Mouse (Mus musculus) adrenal gland, postnatal 0 days (tissue): ENCODE measurements around the gene Gng10. TPM values are rescaled to one million over a fixed set of nuclear protein-coding genes. Genes with fewer than 3 reads are reported as not detected.

Experiments
- polyA plus RNA-seq: library from polyadenylated mRNA; unstranded; fragments of >200 nt; fragmentation: Nextera tagmentation; extraction: Ambion mirVana; gene quantifications from 2 replicates; pipeline ENCODE4 v1.2.1, GENCODE M21; 2015

Gng10 gene
- 108 and 118 TPM in 2 replicates for polyA plus RNA-seq

GRCm38 (mm10) chr4:59034918-59035785, at the start of gene Gng10:
Gene Gng10 (plus strand): TSS chr4:59035088.

GRCm38 (mm10) chr4:58986540-58987190, 48.2 kb upstream of the Gng10 start, which contains the start of gene Ptgr1:
Gene Ptgr1 (minus strand): TSS chr4:58987119.

GRCm38 (mm10) chr4:58994762-58995161, 40.1 kb upstream of the Gng10 start, which contains the start of gene Dnajc25:
Gene Dnajc25 (plus strand): TSS chr4:58995062.

GRCm38 (mm10) chr4:59002948-59003805, 31.7 kb upstream of the Gng10 start, which contains the start of gene Gm20503:
Gene Gm20503 (plus strand): TSS chr4:59003210.

Other genes with a start within 250 kb of the Gng10 start
- gene Olfr267, start 247.4 kb upstream of the Gng10 start, polyA plus RNA-seq, result 0.08 TPM in 1 of 2 replicates, not detected in the other
- gene Ecpas, start 122.3 kb upstream of the Gng10 start, polyA plus RNA-seq, result 19.2 and 25.4 TPM in 2 replicates
- gene Zkscan16, start 91.5 kb upstream of the Gng10 start, polyA plus RNA-seq, result 0.30 and 0.36 TPM in 2 replicates
- 27.7 and 31.5 TPM in 2 replicates for gene Ptgr1, start 48.0 kb upstream of the Gng10 start, polyA plus RNA-seq
- gene Dnajc25, start 40.0 kb upstream of the Gng10 start, polyA plus RNA-seq, result 12.3 and 12.9 TPM in 2 replicates
- gene Gm20503, start 31.9 kb upstream of the Gng10 start, polyA plus RNA-seq, result 16.4 and 17.3 TPM in 2 replicates
- not detected in 2 replicates for gene AI481877, start 103.9 kb downstream of the Gng10 start, polyA plus RNA-seq
- gene Ugcg, start 154.2 kb downstream of the Gng10 start, polyA plus RNA-seq, result 6.9 and 12.5 TPM in 2 replicates